Mouse (Mus musculus) ES-Bruce4 (cell line): ENCODE measurements around the gene Rfc2.

Experiments
- CTCF ChIP-seq: IDR thresholded peaks from one replicate; pipeline ENCODE4 v1.8.1; 2011; ENCODE audit warnings: low read depth, low read length
- EP300 ChIP-seq: IDR thresholded peaks from 2 replicates; pipeline ENCODE4 v1.6.1; 2011; ENCODE audit warnings: low read depth, low read length; ENCODE audit not compliant: insufficient read depth
- POLR2A ChIP-seq: IDR thresholded peaks from one replicate; pipeline ENCODE4 v1.8.1; 2011; ENCODE audit warnings: low read length; ENCODE audit not compliant: insufficient read depth

GRCm38 (mm10) chr5:134640371-134640770, 59.2 kb downstream of the Rfc2 start:
- no peak for TF ChIP-seq CTCF
- no peak for TF ChIP-seq POLR2A
- TF ChIP-seq EP300, result no peak
